Mouse (Mus musculus) liver, embryonic 14.5 days (tissue): ENCODE results near the gene Stam2.

Experiments
- CTCF ChIP-seq: IDR thresholded peaks from 2 replicates; pipeline ENCODE4 v1.5.1; 2016; ENCODE audit warnings: antibody characterized with exemption, low read depth, control low read depth
- EP300 ChIP-seq: IDR thresholded peaks from 2 replicates; pipeline ENCODE4 v1.6.1; 2016; ENCODE audit warnings: antibody characterized with exemption, low read depth

GRCm38 (mm10) chr2:52779381-52779780 lies 37.3 kb upstream of the Stam2 start:
- no peak for TF ChIP-seq CTCF
- no peak for TF ChIP-seq EP300
